Mouse (Mus musculus): ENCODE results near the gene Olfr355.

Olfr355 gene

GRCm38 (mm10) chr2:36928797-36929196, at the start of gene Olfr355:
Olfr355 (minus strand) TSS chr2:36928897.
- DNase-seq, result no peak

DNA sequence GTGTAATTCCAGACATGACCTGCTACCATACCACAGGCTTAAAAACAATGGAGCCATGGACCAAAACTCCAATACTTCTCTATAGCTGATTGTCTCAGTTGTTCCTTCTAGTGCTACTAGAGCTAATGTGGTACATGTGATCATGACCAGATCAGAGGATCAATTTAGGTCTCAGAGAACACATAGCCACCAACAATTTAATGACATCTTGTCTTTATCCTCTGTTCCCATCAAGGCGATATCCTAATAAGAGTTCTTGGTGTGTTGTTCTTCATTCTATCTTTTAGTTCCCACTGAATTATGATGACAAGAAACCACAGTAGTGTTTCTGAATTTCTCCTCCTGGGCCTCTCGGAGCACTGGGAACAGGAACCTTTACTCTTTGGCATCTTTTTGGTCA, 8.1 kb upstream of the Olfr355 start, which contains the start of gene Olfr356:
TSS of gene Olfr356 (plus strand) at position 301 of the 400 bp plus-strand sequence.
- no peak for DNase-seq

DNA sequence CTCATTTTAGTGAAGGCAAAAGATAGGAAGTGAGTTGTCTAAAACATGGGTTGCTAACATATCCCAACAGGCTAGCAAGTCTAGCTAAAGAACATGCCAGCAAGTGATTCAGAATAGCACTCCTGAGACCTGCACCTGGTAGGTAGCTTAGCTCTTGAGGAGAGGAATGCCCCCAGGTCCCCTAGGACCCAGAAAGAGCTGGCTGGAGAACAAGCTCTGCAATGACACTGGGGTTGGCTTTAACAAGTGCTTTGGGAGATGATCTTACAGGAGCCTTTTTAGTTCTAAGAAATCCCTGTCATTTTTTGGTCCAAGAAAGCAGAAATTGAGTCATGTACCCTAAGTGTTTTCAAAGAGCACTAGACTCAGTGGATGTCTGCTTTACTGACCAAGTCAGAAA, 23.3 kb downstream of the Olfr355 start, which contains the start of gene Olfr354:
TSS of gene Olfr354 (plus strand) at position 301 of the 400 bp plus-strand sequence.
- DNase-seq, result no peak

DNA sequence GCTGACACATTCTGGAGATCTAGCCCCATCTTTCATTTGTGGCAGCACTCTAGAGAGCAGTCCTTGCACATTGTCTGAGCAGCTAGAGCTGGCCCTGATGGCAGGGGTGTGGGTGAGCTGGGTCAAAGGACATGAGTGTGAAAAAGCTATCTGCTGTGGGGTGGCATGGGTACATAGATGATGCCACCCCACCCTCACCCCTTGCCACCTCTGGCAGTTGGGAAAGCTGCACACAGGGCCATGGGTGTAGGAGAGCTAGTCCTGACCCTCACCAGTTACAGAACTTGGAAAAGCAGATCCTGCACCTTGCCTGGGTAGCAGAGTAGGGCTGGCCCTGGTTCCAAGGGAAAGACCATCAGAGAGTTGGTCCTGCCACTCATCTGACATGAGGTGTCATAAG, 31.6 kb downstream of the Olfr355 start:
- DNase-seq, result no peak

- DNase-seq, result no peak
Observed at GRCm38 (mm10) chr2:36892836-36893235, 35.9 kb downstream of the Olfr355 start, which contains the start of gene Olfr353. Olfr353 (minus strand) TSS chr2:36892936.
